ENCODE assay signal across 23 mouse cellular contexts in the genomic region with DNA sequence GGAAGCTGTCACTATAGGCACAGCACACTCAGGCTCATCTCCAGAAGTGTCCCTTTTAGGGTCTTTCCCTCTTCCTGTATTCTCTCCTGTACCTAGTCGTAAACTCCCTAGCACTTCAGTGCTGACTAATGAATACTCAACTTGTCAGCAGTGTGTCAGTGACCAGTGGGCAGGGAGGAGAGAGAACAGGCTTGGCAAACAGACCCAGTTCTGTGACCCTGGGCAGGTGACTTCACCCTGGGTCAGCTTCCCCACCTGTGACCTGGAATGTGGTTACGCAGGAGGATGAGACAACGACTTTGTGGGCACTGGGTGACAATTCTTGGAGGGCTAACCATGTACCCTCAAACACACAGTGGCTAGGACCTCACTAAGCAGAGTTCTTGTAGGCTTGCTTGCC. TPM values are rescaled to one million over a fixed set of nuclear protein-coding genes. Genes with fewer than 3 reads are reported as not detected.
DNase-seq lines count a peak whose midpoint lies in the region; ATAC-seq and TF ChIP-seq lines count a peak whose summit lies in the region.
"Had no signal": no experiment of that assay in that cellular context is flagged by ENCODE, and none has a peak within 500 bp of the region (broad histone marks: within the 10 kb centered on the region; RNA-seq: fewer than 3 reads in every experiment).

No protein-coding gene starts in this region.

- intact Hi-C loops in left cerebral cortex, postnatal 10 days (cut with DNase I), result no loop called here

- no peak overlapping the region for H3K4me3 ChIP-seq in liver, postnatal 0 days (ENCODE audit: low read depth, low read length)
- no peak overlapping the region for H3K4me3 ChIP-seq in liver, embryonic 12.5 days
- no peak overlapping the region for H3K4me3 ChIP-seq in midbrain, embryonic 13.5 days (replicated peaks)
- H3K4me3 ChIP-seq in midbrain, embryonic 11.5 days (ENCODE audit: low read depth, low read length), result no peak overlapping the region
- no peak overlapping the region for H3K4me3 ChIP-seq in stomach, postnatal 0 days (ENCODE audit: low read depth, low read length)
- H3K4me3 ChIP-seq: embryonic facial prominence, embryonic 13.5 days; embryonic facial prominence, embryonic 15.5 days; erythroblast, embryonic 14.5 days; forebrain, embryonic 10.5 days; forebrain, embryonic 12.5 days had no signal

- H3K36me3 ChIP-seq in liver, postnatal 0 days (replicated peaks; ENCODE audit: insufficient read depth, low read length), result peaks cover 57% of the 10 kb centered on the region
- H3K36me3 ChIP-seq in liver, embryonic 12.5 days, result peaks cover 95% of the 10 kb centered on the region
- peaks cover 58% of the 10 kb centered on the region for H3K36me3 ChIP-seq in midbrain, embryonic 13.5 days
- peaks cover 27% of the 10 kb centered on the region for H3K36me3 ChIP-seq in midbrain, embryonic 11.5 days (ENCODE audit: control insufficient read depth, insufficient read depth, low read length)
- H3K36me3 ChIP-seq in stomach, postnatal 0 days (ENCODE audit: control insufficient read depth, insufficient read depth, low read length), result peaks cover 24% of the 10 kb centered on the region

- peak overlapping the region; percentile 16; the same call in 1 of the 2 replicates for H3K9ac ChIP-seq in liver, postnatal 0 days (replicated peaks)
- no peak overlapping the region for H3K9ac ChIP-seq in liver, embryonic 12.5 days
- H3K9ac ChIP-seq in midbrain, embryonic 13.5 days (replicated peaks), result no peak overlapping the region
- no peak overlapping the region for H3K9ac ChIP-seq in midbrain, embryonic 11.5 days (ENCODE audit: low read length)
- no peak overlapping the region for H3K9ac ChIP-seq in stomach, postnatal 0 days (ENCODE audit: low read length)
- H3K9ac ChIP-seq: embryonic facial prominence, embryonic 13.5 days; embryonic facial prominence, embryonic 15.5 days; forebrain, embryonic 12.5 days had no signal

- H3K4me2 ChIP-seq in liver, postnatal 0 days (ENCODE audit: low read depth, low read length), result no peak overlapping the region
- no peak overlapping the region for H3K4me2 ChIP-seq in liver, embryonic 12.5 days
- H3K4me2 ChIP-seq in midbrain, embryonic 13.5 days (replicated peaks), result no peak overlapping the region
- H3K4me2 ChIP-seq in midbrain, embryonic 11.5 days, result no peak overlapping the region
- no peak overlapping the region for H3K4me2 ChIP-seq in stomach, postnatal 0 days (replicated peaks; ENCODE audit: low read depth)
- H3K4me2 ChIP-seq: embryonic facial prominence, embryonic 13.5 days; embryonic facial prominence, embryonic 15.5 days; forebrain, embryonic 12.5 days had no signal

- TF ChIP-seq CTCF in liver, postnatal 0 days (IDR thresholded peaks at IDR 0.05; ENCODE audit: low read depth), result no peak
- no peak for TF ChIP-seq CTCF in stomach, postnatal 0 days (IDR thresholded peaks at IDR 0.05; ENCODE audit: low read depth)

- H3K4me1 ChIP-seq in liver, postnatal 0 days (ENCODE audit: insufficient read depth), result peaks cover 8% of the 10 kb centered on the region
- H3K4me1 ChIP-seq in liver, embryonic 12.5 days, result peaks cover 33% of the 10 kb centered on the region
- H3K4me1 ChIP-seq in midbrain, embryonic 13.5 days (replicated peaks), result peaks cover 32% of the 10 kb centered on the region
- H3K4me1 ChIP-seq in midbrain, embryonic 11.5 days (ENCODE audit: control insufficient read depth, insufficient read depth, low read length), result peaks cover 6% of the 10 kb centered on the region
- H3K4me1 ChIP-seq in stomach, postnatal 0 days (replicated peaks; ENCODE audit: control insufficient read depth, insufficient read depth), result no peaks in the 10 kb centered on the region
- H3K4me1 ChIP-seq: embryonic facial prominence, embryonic 13.5 days had no signal

- no peak for DNase-seq in liver, postnatal 0 days
- DNase-seq in midbrain, embryonic 11.5 days (ENCODE audit: low spot score, missing footprints), result no peak
- DNase-seq in stomach, postnatal 0 days (ENCODE audit: low spot score), result no peak
- no peak for DNase-seq in left cerebral cortex, postnatal 10 days (ENCODE audit: extremely low spot score in 1 of 2, low spot score in 2 of 2)
- DNase-seq: adrenal gland, adult 2 months; adrenal gland, postnatal 10 days; adrenal gland, postnatal 25 days; cerebellum, adult 11 months; cerebellum, adult 18-20 months; cerebellum, adult 8-10 months; cerebellum, adult 9-11 months; cerebellum, postnatal 14 days; cerebellum, postnatal 36 days; embryo, embryonic 11 days had no signal

- no peaks in the 10 kb centered on the region for H3K27me3 ChIP-seq in liver, postnatal 0 days (ENCODE audit: insufficient read depth, low read length)
- H3K27me3 ChIP-seq in liver, embryonic 12.5 days (replicated peaks), result no peaks in the 10 kb centered on the region
- no peaks in the 10 kb centered on the region for H3K27me3 ChIP-seq in midbrain, embryonic 13.5 days
- no peaks in the 10 kb centered on the region for H3K27me3 ChIP-seq in midbrain, embryonic 11.5 days (ENCODE audit: control insufficient read depth, insufficient read depth, low read length)
- H3K27me3 ChIP-seq in stomach, postnatal 0 days (ENCODE audit: control insufficient read depth, insufficient read depth, low read length), result no peaks in the 10 kb centered on the region
- H3K27me3 ChIP-seq: embryonic facial prominence, embryonic 13.5 days; embryonic facial prominence, embryonic 15.5 days; forebrain, embryonic 12.5 days had no signal

- peak; percentile 62 for ATAC-seq in liver, postnatal 0 days
- ATAC-seq in liver, embryonic 12.5 days, result no peak
- ATAC-seq in midbrain, embryonic 13.5 days, result no peak
- ATAC-seq in midbrain, embryonic 11.5 days (ENCODE audit: low FRiP score), result no peak
- peak; percentile 9; the same call in 1 of the 2 replicates for ATAC-seq in stomach, postnatal 0 days (ENCODE audit: low FRiP score, low TSS enrichment)
- ATAC-seq: forebrain, embryonic 14.5 days had no signal

- no peak overlapping the region for H3K27ac ChIP-seq in liver, postnatal 0 days (ENCODE audit: low read depth)
- H3K27ac ChIP-seq in liver, embryonic 12.5 days, result no peak overlapping the region
- H3K27ac ChIP-seq in midbrain, embryonic 13.5 days, result peak overlapping the region; percentile 65; the same call in 1 of the 2 replicates
- H3K27ac ChIP-seq in midbrain, embryonic 11.5 days (ENCODE audit: low read depth, low read length), result no peak overlapping the region
- no peak overlapping the region for H3K27ac ChIP-seq in stomach, postnatal 0 days (replicated peaks)
- H3K27ac ChIP-seq: embryonic facial prominence, embryonic 13.5 days; embryonic facial prominence, embryonic 15.5 days; forebrain, embryonic 10.5 days; forebrain, embryonic 12.5 days had no signal

- 67% methylated on average over 3 of the region's 3 CpGs for WGBS in liver, postnatal 0 days (ENCODE audit: insufficient replicate concordance)
- WGBS in liver, embryonic 12.5 days (ENCODE audit: insufficient replicate concordance), result 88% methylated on average over 3 of the region's 3 CpGs
- 88% methylated on average over 3 of the region's 3 CpGs for WGBS in midbrain, embryonic 13.5 days
- 97% methylated on average over 3 of the region's 3 CpGs for WGBS in midbrain, embryonic 11.5 days
- WGBS in stomach, postnatal 0 days, result 75% methylated on average over 3 of the region's 3 CpGs

- TF ChIP-seq EP300 in liver, postnatal 0 days (IDR thresholded peaks at IDR 0.05; ENCODE audit: low read depth), result no peak
- TF ChIP-seq EP300 in stomach, postnatal 0 days (optimal IDR thresholded peaks at IDR 0.05), result no peak

- no peaks in the 10 kb centered on the region for H3K9me3 ChIP-seq in liver, postnatal 0 days (ENCODE audit: low read length)
- H3K9me3 ChIP-seq in liver, embryonic 12.5 days (replicated peaks), result peaks cover 11% of the 10 kb centered on the region; the same call in 1 of the 2 replicates
- H3K9me3 ChIP-seq in midbrain, embryonic 13.5 days, result no peaks in the 10 kb centered on the region
- H3K9me3 ChIP-seq in midbrain, embryonic 11.5 days (ENCODE audit: control insufficient read depth, low read length), result no peaks in the 10 kb centered on the region
- no peaks in the 10 kb centered on the region for H3K9me3 ChIP-seq in stomach, postnatal 0 days (ENCODE audit: control insufficient read depth, low read length)
- H3K9me3 ChIP-seq: embryonic facial prominence, embryonic 15.5 days had no signal

RNA-seq across cellular contexts. Expression of a gene that starts 14.9 kb away (rescaled TPM):
- polyA plus RNA-seq in liver, postnatal 0 days (2015; fragmentation: Nextera tagmentation; extraction: Ambion mirVana), result 122 TPM in 2 replicates
- polyA plus RNA-seq in liver, embryonic 12.5 days (2016; fragmentation: Nextera tagmentation; extraction: Ambion mirVana), result 256 and 259 TPM in 2 replicates
- 298 and 301 TPM in 2 replicates for polyA plus RNA-seq in midbrain, embryonic 13.5 days (2015; fragmentation: Nextera tagmentation; extraction: Ambion mirVana)
- polyA plus RNA-seq in midbrain, embryonic 11.5 days (2014; fragmentation: Nextera tagmentation; extraction: Ambion mirVana), result 252 and 273 TPM in 2 replicates
- 234 and 253 TPM in 2 replicates for polyA plus RNA-seq in stomach, postnatal 0 days (2015; fragmentation: Nextera tagmentation; extraction: Ambion mirVana)
- 100 to 1,000 TPM; 245 to 255 TPM for total RNA-seq in left cerebral cortex, postnatal 10 days (2021)

RNA-seq across cellular contexts. Expression of a gene that starts 44.3 kb away (rescaled TPM):
- 1.7 and 2.4 TPM in 2 replicates for polyA plus RNA-seq in liver, postnatal 0 days (2015; fragmentation: Nextera tagmentation; extraction: Ambion mirVana)
- polyA plus RNA-seq in liver, embryonic 12.5 days (2016; fragmentation: Nextera tagmentation; extraction: Ambion mirVana), result 1.8 and 4.8 TPM in 2 replicates
- 9.8 and 11.2 TPM in 2 replicates for polyA plus RNA-seq in midbrain, embryonic 13.5 days (2015; fragmentation: Nextera tagmentation; extraction: Ambion mirVana)
- 5.8 and 5.9 TPM in 2 replicates for polyA plus RNA-seq in midbrain, embryonic 11.5 days (2014; fragmentation: Nextera tagmentation; extraction: Ambion mirVana)
- polyA plus RNA-seq in stomach, postnatal 0 days (2015; fragmentation: Nextera tagmentation; extraction: Ambion mirVana), result 13.4 and 14.1 TPM in 2 replicates
- 10 to 100 TPM; 47.2 to 47.5 TPM for total RNA-seq in left cerebral cortex, postnatal 10 days (2021)
- total RNA-seq: common myeloid progenitor, adult 5-6 weeks had no signal
- polyA plus RNA-seq: erythroblast, embryonic 14.5 days had no signal

Comparison
In these comparisons a context has a peak if more than half of its experiments do, and no peak if none do; other contexts are left out.
1. ATAC-seq: peak in liver, postnatal 0 days (single experiment) and stomach, postnatal 0 days (single experiment); none in liver, embryonic 12.5 days (single experiment), midbrain, embryonic 13.5 days (single experiment) and midbrain, embryonic 11.5 days (single experiment).